Mouse (Mus musculus): ENCODE data around the gene Morn1.
A peak's percentile ranks its signal among the peaks of the same experiment; 100 is the strongest.
"Not testable (repeated sequence)": the region's sequence is repeated elsewhere in the genome, so short reads cannot be mapped to it uniquely, and the experiment has no call there.

Gene Morn1

GRCm38 (mm10) chr4:155086108-155087024 lies at the start of gene Morn1, which contains the start of gene Rer1:
Morn1 (plus strand) TSS chr4:155086577.
Rer1 (minus strand) TSS chr4:155086382.
- DNase-seq: peak; percentile 100

- no peak for DNase-seq
These were observed 46.2 kb upstream of the Morn1 start for GRCm38 (mm10) chr4:155040197-155040596.

GRCm38 (mm10) chr4:155040696-155041095 lies 45.7 kb upstream of the Morn1 start:
- DNase-seq: no peak

GRCm38 (mm10) chr4:155042606-155043288 lies 43.6 kb upstream of the Morn1 start:
- no peak for DNase-seq

GRCm38 (mm10) chr4:155043289-155043625 lies 43.1 kb upstream of the Morn1 start:
- no peak for DNase-seq

GRCm38 (mm10) chr4:155046636-155047035 lies 39.7 kb upstream of the Morn1 start:
- no peak for DNase-seq

GRCm38 (mm10) chr4:155050116-155050515 lies 36.3 kb upstream of the Morn1 start:
- DNase-seq: no peak

GRCm38 (mm10) chr4:155056724-155057123 lies 29.7 kb upstream of the Morn1 start, which contains the start of gene Plch2:
Plch2 (minus strand) TSS chr4:155056784.
- DNase-seq: no peak

- no peak for DNase-seq
These were observed 28.1 kb upstream of the Morn1 start for GRCm38 (mm10) chr4:155058325-155058724.

- peak; percentile 43 to 63 for DNase-seq
These were observed 22.5 kb upstream of the Morn1 start for GRCm38 (mm10) chr4:155063895-155064294.

GRCm38 (mm10) chr4:155064474-155064873 lies 21.9 kb upstream of the Morn1 start:
- peak; percentile 45 to 66 for DNase-seq

GRCm38 (mm10) chr4:155065970-155066833 lies 20.2 kb upstream of the Morn1 start:
- peak; percentile 93 for DNase-seq

GRCm38 (mm10) chr4:155066834-155067522 lies 19.4 kb upstream of the Morn1 start, which contains the start of gene Pex10:
Pex10 (plus strand) TSS chr4:155067016.
- DNase-seq: peak; percentile 98 to 99

GRCm38 (mm10) chr4:155068357-155068972 lies 17.9 kb upstream of the Morn1 start:
- no peak for DNase-seq

GRCm38 (mm10) chr4:155069191-155069590 lies 17.2 kb upstream of the Morn1 start:
- DNase-seq: peak in 1 of 2 experiments; percentile 53

- DNase-seq: no peak
These were observed 16.2 kb upstream of the Morn1 start for GRCm38 (mm10) chr4:155070199-155070598.

- peak in 1 of 2 experiments; percentile 55 for DNase-seq
These were observed 15.5 kb upstream of the Morn1 start for GRCm38 (mm10) chr4:155070921-155071320.

GRCm38 (mm10) chr4:155074418-155074817 lies 12.0 kb upstream of the Morn1 start:
- no peak for DNase-seq

- DNase-seq: no peak
These were observed 11.2 kb upstream of the Morn1 start for GRCm38 (mm10) chr4:155075137-155075536.

- DNase-seq: no peak
These were observed 10.6 kb upstream of the Morn1 start for GRCm38 (mm10) chr4:155075813-155076212.

- no peak for DNase-seq
These were observed 9.7 kb upstream of the Morn1 start for GRCm38 (mm10) chr4:155076677-155077076.

GRCm38 (mm10) chr4:155078808-155079207 lies 7.6 kb upstream of the Morn1 start:
- not testable (repeated sequence) for DNase-seq
